Comparison of ENCODE assay signal across 16 mouse cellular contexts in the genomic region with DNA sequence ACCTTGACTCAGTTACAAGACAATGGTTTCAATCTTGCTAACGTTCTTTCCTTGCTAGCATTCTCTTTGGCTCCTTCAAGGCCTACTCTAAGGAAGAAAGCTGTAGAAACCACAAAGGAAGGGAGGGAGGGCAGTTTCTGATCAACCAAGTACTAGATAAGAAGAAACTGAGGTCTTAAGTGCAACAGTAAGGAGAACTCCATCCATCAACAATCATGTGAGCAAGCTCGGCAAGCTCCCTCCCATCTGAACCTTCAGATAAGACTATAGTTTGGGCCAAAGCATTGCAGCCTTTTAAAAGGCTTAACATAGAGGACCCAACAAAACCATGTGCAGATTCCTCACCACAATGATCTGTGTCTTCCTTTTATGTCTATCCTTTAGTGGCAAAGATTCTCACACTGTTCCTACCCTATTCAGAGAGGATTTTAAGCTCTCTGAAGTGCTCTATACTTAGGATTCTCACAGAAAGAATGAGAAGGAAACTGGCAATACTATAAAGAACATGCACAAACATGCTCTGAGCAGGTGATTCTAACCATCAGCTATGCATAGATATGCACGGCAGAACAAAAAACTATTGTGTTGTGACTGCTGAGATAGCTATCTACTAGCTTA. TPM values are rescaled to one million over a fixed set of nuclear protein-coding genes. Genes with fewer than 3 reads are reported as not detected.
DNase-seq lines count a peak whose midpoint lies in the region; ATAC-seq and TF ChIP-seq lines count a peak whose summit lies in the region.
"Had no signal": no experiment of that assay in that cellular context is flagged by ENCODE, and none has a peak within 500 bp of the region (broad histone marks: within the 10 kb centered on the region; RNA-seq: fewer than 3 reads in every experiment).

No protein-coding gene starts in this region.

- no peak overlapping the region for H3K4me3 ChIP-seq in heart, adult 2 months
- no peak overlapping the region for H3K4me3 ChIP-seq in liver, embryonic 16.5 days (ENCODE audit: low read depth, low read length)
- H3K4me3 ChIP-seq in forebrain, embryonic 11.5 days (ENCODE audit: low read depth, low read length) = no peak overlapping the region
- H3K4me3 ChIP-seq: erythroblast, embryonic 14.5 days; limb, embryonic 15.5 days; midbrain, embryonic 15.5 days had no signal

- peak; percentile 43 for DNase-seq in heart, adult 11 months
- DNase-seq in heart, adult 2 months = no peak
- peak; percentile 52 for DNase-seq in CD4-positive helper T cell, adult 2 months (ENCODE audit: low read depth, low spot score)
- no peak for DNase-seq in retina, postnatal 1 day
- DNase-seq in cerebellum, adult 11-12 months = no peak
- DNase-seq in forebrain, embryonic 11.5 days (ENCODE audit: low spot score) = no peak
- DNase-seq: cerebellum, adult 18-20 months; kidney, adult 8-10 months; lung, postnatal 36 days; right cerebral cortex, postnatal 4 days; thymus, postnatal 4 days had no signal

- no peak for TF ChIP-seq POLR2A in heart, adult 2 months (IDR thresholded peaks at IDR 0.05; ENCODE audit: insufficient read depth, low read depth, low read length)

- intact Hi-C loops in heart, adult 2 months (cut with DNase I) = no loop called here

- H3K27ac ChIP-seq in heart, adult 2 months = no peak overlapping the region
- peak overlapping the region; percentile 6; the same call in 1 of the 2 replicates for H3K27ac ChIP-seq in liver, embryonic 16.5 days (ENCODE audit: low read length)
- no peak overlapping the region for H3K27ac ChIP-seq in forebrain, embryonic 11.5 days (ENCODE audit: low read depth, low read length)
- H3K27ac ChIP-seq: limb, embryonic 15.5 days; midbrain, embryonic 15.5 days had no signal

- H3K9ac ChIP-seq in heart, adult 2 months (ENCODE audit: low read depth, low read length) = no peak overlapping the region
- H3K9ac ChIP-seq in liver, embryonic 16.5 days (ENCODE audit: low read depth, low read length) = no peak overlapping the region
- H3K9ac ChIP-seq in forebrain, embryonic 11.5 days (ENCODE audit: low read length) = no peak overlapping the region
- H3K9ac ChIP-seq: limb, embryonic 15.5 days; midbrain, embryonic 15.5 days had no signal

- 56% methylated on average over 3 of the region's 3 CpGs for WGBS in heart, adult 2 months
- 15% methylated on average over 3 of the region's 3 CpGs for WGBS in liver, embryonic 16.5 days (ENCODE audit: insufficient replicate concordance)
- 87% methylated on average over 3 of the region's 3 CpGs for WGBS in forebrain, embryonic 11.5 days

- H3K9me3 ChIP-seq in liver, embryonic 16.5 days (replicated peaks; ENCODE audit: control insufficient read depth, low read length) = no peaks in the 10 kb centered on the region
- H3K9me3 ChIP-seq in forebrain, embryonic 11.5 days (ENCODE audit: control insufficient read depth, low read length) = no peaks in the 10 kb centered on the region
- H3K9me3 ChIP-seq: limb, embryonic 15.5 days; midbrain, embryonic 15.5 days had no signal

- peaks cover 2% of the 10 kb centered on the region for H3K36me3 ChIP-seq in heart, adult 2 months (ENCODE audit: control insufficient read depth, insufficient read depth, low read length)
- no peaks in the 10 kb centered on the region for H3K36me3 ChIP-seq in liver, embryonic 16.5 days (ENCODE audit: control insufficient read depth, insufficient read depth)
- H3K36me3 ChIP-seq in forebrain, embryonic 11.5 days (ENCODE audit: control insufficient read depth, insufficient read depth, low read length) = no peaks in the 10 kb centered on the region
- H3K36me3 ChIP-seq: limb, embryonic 15.5 days; midbrain, embryonic 15.5 days had no signal

- H3K27me3 ChIP-seq in heart, adult 2 months (ENCODE audit: control insufficient read depth, insufficient read depth, low read length) = no peaks in the 10 kb centered on the region
- H3K27me3 ChIP-seq in liver, embryonic 16.5 days (ENCODE audit: control insufficient read depth, insufficient read depth, low read depth, low read length) = no peaks in the 10 kb centered on the region
- H3K27me3 ChIP-seq in forebrain, embryonic 11.5 days (ENCODE audit: control insufficient read depth, insufficient read depth, low read length) = no peaks in the 10 kb centered on the region
- H3K27me3 ChIP-seq: limb, embryonic 15.5 days; midbrain, embryonic 15.5 days had no signal

- no peak for TF ChIP-seq EP300 in heart, adult 2 months (IDR thresholded peaks at IDR 0.05; ENCODE audit: insufficient read depth, low read depth, low read length)

- H3K4me2 ChIP-seq in liver, embryonic 16.5 days (ENCODE audit: low read depth, low read length) = 0 out of 2 replicates have a peak overlapping the region, but pooled peaks have one; percentile 26
- no peak overlapping the region for H3K4me2 ChIP-seq in forebrain, embryonic 11.5 days (ENCODE audit: low read depth, low read length, severe bottlenecking)
- H3K4me2 ChIP-seq: limb, embryonic 15.5 days; midbrain, embryonic 15.5 days had no signal

- no peak for TF ChIP-seq CTCF in heart, adult 2 months (IDR thresholded peaks at IDR 0.05)

- ATAC-seq in hematopoietic stem cell, adult 5-6 weeks (replicated peaks in 1 of 2; ENCODE audit: insufficient read depth in 1 of 2, low FRiP score in 2 of 2, low TSS enrichment in 1 of 2, low read depth in 1 of 2, poor library complexity in 2 of 2, severe bottlenecking in 2 of 2) = peak; percentile 42 to 59
- peak; percentile 67 for ATAC-seq in liver, embryonic 16.5 days (ENCODE audit: low read depth)
- ATAC-seq in forebrain, embryonic 11.5 days (replicated peaks; ENCODE audit: low FRiP score) = no peak
- ATAC-seq: midbrain, embryonic 15.5 days had no signal

- peaks cover 1% of the 10 kb centered on the region for H3K4me1 ChIP-seq in heart, adult 2 months (ENCODE audit: control insufficient read depth, insufficient read depth, low read length)
- H3K4me1 ChIP-seq in liver, embryonic 16.5 days (ENCODE audit: control insufficient read depth, low read depth, low read length) = peaks cover 19% of the 10 kb centered on the region
- no peaks in the 10 kb centered on the region for H3K4me1 ChIP-seq in forebrain, embryonic 11.5 days (replicated peaks; ENCODE audit: control insufficient read depth, insufficient read depth, low read length)
- H3K4me1 ChIP-seq: limb, embryonic 15.5 days; midbrain, embryonic 15.5 days had no signal

- peaks cover 1% of the 10 kb centered on the region; the same call in 1 of the 2 replicates for H3K79me2 ChIP-seq in heart, adult 2 months (replicated peaks; ENCODE audit: control insufficient read depth, insufficient read depth, low read length)

RNA-seq across cellular contexts. Expression of a gene that starts 16.6 kb away (rescaled TPM):
- total RNA-seq in heart, adult 2 months (2021) = 10 to 100 TPM in 1 of 2 experiments, 1 to 10 TPM in 1; 8.2 to 11.4 TPM
- 7.6 and 8.6 TPM in 2 replicates for polyA plus RNA-seq in heart, adult 2 months (2012; rRNA removed)
- 22.8 and 24.2 TPM in 2 replicates for total RNA-seq in hematopoietic stem cell, adult 5-6 weeks (2017)
- 4.2 and 4.9 TPM in 2 replicates for polyA plus RNA-seq in liver, embryonic 16.5 days (2015; fragmentation: Nextera tagmentation; extraction: Ambion mirVana)
- polyA plus RNA-seq in forebrain, embryonic 11.5 days (2014; fragmentation: Nextera tagmentation; extraction: Ambion mirVana) = 32.3 and 35.0 TPM in 2 replicates

Comparison
In these comparisons a context has a peak if more than half of its experiments do, and no peak if none do; other contexts are left out.
1. DNase-seq: peak in heart, adult 11 months (single experiment) and CD4-positive helper T cell, adult 2 months (single experiment); none in heart, adult 2 months (0 of 2), retina, postnatal 1 day (single experiment), cerebellum, adult 11-12 months (single experiment) and forebrain, embryonic 11.5 days (single experiment).